Mouse (Mus musculus) layer of hippocampus, adult 2 months (tissue): ENCODE measurements around the gene Itih5. TPM values are rescaled to one million over a fixed set of nuclear protein-coding genes. Genes with fewer than 3 reads are reported as not detected.
A peak's percentile ranks its signal among the peaks of the same experiment; 100 is the strongest.

Experiments
- DNase-seq, 2 experiments: peaks; one replicate each; pipeline ENCODE4 v3.0.0; 2022; ENCODE audit warnings: low spot score in 2 of 2
- H3K27ac ChIP-seq: fragments of 200-600 bp; 2 replicates; pipeline ENCODE4 v1.8.1; 2022
- H3K4me3 ChIP-seq: fragments of 200-600 bp; 2 replicates; pipeline ENCODE4 v1.8.1; 2022; ENCODE audit warnings: mild to moderate bottlenecking
- CTCF ChIP-seq: fragments of 200-600 bp; conservative IDR thresholded peaks from 2 replicates; pipeline ENCODE4 v1.8.1; 2022; ENCODE audit warnings: antibody characterized with exemption, mild to moderate bottlenecking, moderate library complexity
- total RNA-seq, 2 experiments: library from RNA; stranded (reverse); gene quantifications; 2 replicates each; pipeline ENCODE4 v1.2.3; 2021

Itih5 gene
- total RNA-seq, 2 experiments from 2014 or later = 13.8 to 14.8 TPM

GRCm38 (mm10) chr2:10285975-10286374, 132.6 kb downstream of the Itih5 start:
- no peak for TF ChIP-seq CTCF

GRCm38 (mm10) chr2:10288142-10288831, 134.9 kb downstream of the Itih5 start:
- DNase-seq = peak; percentile 74 to 83
- Histone ChIP-seq H3K27ac (no peak overlapping the region), H3K4me3 (no peak overlapping the region)
- peak; percentile 88 for TF ChIP-seq CTCF

More at GRCm38 (mm10) chr2:10285975-10286374, 132.6 kb downstream of the Itih5 start:
- Histone ChIP-seq H3K4me3 (no peak overlapping the region), H3K27ac (no peak overlapping the region)
- no peak for DNase-seq

- no peak overlapping the region for H3K27ac ChIP-seq
- TF ChIP-seq CTCF = no peak
Measured at GRCm38 (mm10) chr2:10288881-10289280, 135.5 kb downstream of the Itih5 start.

GRCm38 (mm10) chr2:10290115-10290514, 136.7 kb downstream of the Itih5 start:
- no peak for TF ChIP-seq CTCF
- no peak for DNase-seq
- H3K4me3 ChIP-seq = no peak overlapping the region
- no peak overlapping the region for H3K27ac ChIP-seq

More at GRCm38 (mm10) chr2:10288881-10289280, 135.5 kb downstream of the Itih5 start:
- DNase-seq = no peak
- H3K4me3 ChIP-seq = no peak overlapping the region

- Histone ChIP-seq H3K4me3 (no peak overlapping the region), H3K27ac (no peak overlapping the region)
- TF ChIP-seq CTCF = no peak
- DNase-seq = no peak
Measured at GRCm38 (mm10) chr2:10293556-10294206, 140.3 kb downstream of the Itih5 start.

GRCm38 (mm10) chr2:10295908-10296307, 142.5 kb downstream of the Itih5 start:
- no peak for DNase-seq
- TF ChIP-seq CTCF = no peak
- H3K27ac ChIP-seq = no peak overlapping the region
- H3K4me3 ChIP-seq = no peak overlapping the region

- no peak for DNase-seq
- H3K4me3 ChIP-seq = no peak overlapping the region
- TF ChIP-seq CTCF = peak; percentile 66
- H3K27ac ChIP-seq = no peak overlapping the region
Measured at GRCm38 (mm10) chr2:10300244-10300643, 146.9 kb downstream of the Itih5 start.

- DNase-seq = no peak
- no peak overlapping the region for H3K27ac ChIP-seq
- TF ChIP-seq CTCF = no peak
- H3K4me3 ChIP-seq = peak overlapping the region; percentile 41
Measured at GRCm38 (mm10) chr2:10300771-10301170, 147.4 kb downstream of the Itih5 start.

- Histone ChIP-seq H3K27ac (no peak overlapping the region), H3K4me3 (no peak overlapping the region)
- no peak for TF ChIP-seq CTCF
- DNase-seq = no peak
Measured at GRCm38 (mm10) chr2:10301391-10301790, 148.0 kb downstream of the Itih5 start.

- H3K27ac ChIP-seq = no peak overlapping the region
- no peak for TF ChIP-seq CTCF
- no peak for DNase-seq
- H3K4me3 ChIP-seq = no peak overlapping the region
Measured at GRCm38 (mm10) chr2:10301997-10302396, 148.6 kb downstream of the Itih5 start.

GRCm38 (mm10) chr2:10304911-10305310, 151.5 kb downstream of the Itih5 start:
- H3K4me3 ChIP-seq = no peak overlapping the region
- TF ChIP-seq CTCF = no peak
- no peak for DNase-seq
- H3K27ac ChIP-seq = no peak overlapping the region

Other genes with a start within 250 kb of the Itih5 start
- 10 to 100 TPM; 13.9 to 15.4 TPM for gene Taf3, start 105.0 kb upstream of the Itih5 start, total RNA-seq
- 100 to 1,000 TPM; 246 to 250 TPM for gene Atp5c1, start 73.1 kb upstream of the Itih5 start, total RNA-seq
- 10 to 100 TPM; 11.2 to 12.1 TPM for gene Kin, start 73.0 kb upstream of the Itih5 start, total RNA-seq
- 1 to 10 TPM; 1.7 to 2.1 TPM for gene Itih2, start 22.2 kb upstream of the Itih5 start, total RNA-seq
- gene Sfmbt2, start 216.9 kb downstream of the Itih5 start, total RNA-seq = 1 to 10 TPM; 3.6 to 4.3 TPM